Mouse (Mus musculus) intestine, postnatal 0 days (tissue): ENCODE data around the gene Zrsr1. TPM values are rescaled to one million over a fixed set of nuclear protein-coding genes. Genes with fewer than 3 reads are reported as not detected.
A peak's percentile ranks its signal among the peaks of the same experiment; 100 is the strongest.

Experiments
- ATAC-seq: fragments of 200-750 bp; cut with Nextera tagmentation; 2 replicates; pipeline ENCODE4 v1.8.0; 2017; ENCODE audit warnings: mild to moderate bottlenecking, moderate TSS enrichment, moderate library complexity
- H3K27ac ChIP-seq: fragments of 300-500 bp; sonication (generic); 2 replicates; pipeline ENCODE4 v1.5.1; 2014; ENCODE audit warnings: mild to moderate bottlenecking, low read depth, low read length, moderate library complexity
- H3K27me3 ChIP-seq: fragments of 300-500 bp; sonication (generic); replicated peaks from 2 replicates; pipeline ENCODE4 v1.6.1; 2014; ENCODE audit warnings: low read length, mixed read lengths; ENCODE audit not compliant: control insufficient read depth, insufficient read depth
- H3K36me3 ChIP-seq: fragments of 300-500 bp; sonication (generic); 2 replicates; pipeline ENCODE4 v1.6.1; 2014; ENCODE audit warnings: mild to moderate bottlenecking, moderate library complexity; ENCODE audit not compliant: control insufficient read depth, insufficient read depth
- H3K4me1 ChIP-seq: fragments of 300-500 bp; sonication (generic); replicated peaks from 2 replicates; pipeline ENCODE4 v1.6.1; 2014; ENCODE audit warnings: antibody characterized with exemption, low read length, mixed read lengths; ENCODE audit not compliant: control insufficient read depth, insufficient read depth
- H3K4me2 ChIP-seq: fragments of 300-500 bp; sonication (generic); replicated peaks from 2 replicates; pipeline ENCODE4 v1.6.1; 2014; ENCODE audit warnings: low read depth, mild to moderate bottlenecking, moderate library complexity
- H3K4me3 ChIP-seq: fragments of 300-500 bp; sonication (generic); 2 replicates; pipeline ENCODE4 v1.5.1; 2014; ENCODE audit warnings: low read depth, low read length
- H3K9ac ChIP-seq: fragments of 300-500 bp; sonication (generic); 2 replicates; pipeline ENCODE4 v1.6.1; 2014; ENCODE audit warnings: mild to moderate bottlenecking, low read depth, low read length
- H3K9me3 ChIP-seq: fragments of 300-500 bp; sonication (generic); 2 replicates; pipeline ENCODE4 v1.6.1; 2016; ENCODE audit warnings: mixed run types; ENCODE audit not compliant: control insufficient read depth
- CTCF ChIP-seq: sonication (generic); IDR thresholded peaks from 2 replicates; pipeline ENCODE4 v1.5.1; 2016; ENCODE audit warnings: low read depth, mild to moderate bottlenecking, control low read depth, antibody characterized with exemption, moderate library complexity
- whole genome bisulfite sequencing: fragments of 180-500 bp; shearing (Covaris S2); extraction: QIAGEN DNeasy Blood & Tissue Kit; methylation state at CpG from one replicate; pipeline ENCODE4 v1.1.7; 2014; 5-methylcytosine and 5-hydroxymethylcytosine counted together
- polyA plus RNA-seq: library from polyadenylated mRNA; unstranded; fragments of >200 nt; fragmentation: Nextera tagmentation; extraction: Ambion mirVana; gene quantifications from 2 replicates; pipeline ENCODE4 v1.2.1, GENCODE M21; 2015

Gene Zrsr1
- 2.0 and 2.3 TPM in 2 replicates for polyA plus RNA-seq

GRCm38 (mm10) chr11:22971835-22972709, at the start of gene Zrsr1:
Gene Zrsr1 (plus strand): TSS chr11:22972005.
- H3K9ac ChIP-seq: peak within 1 kb of the TSS; percentile 52
- H3K36me3 ChIP-seq: 0 out of 2 replicates have a peak, but pooled peaks cover 5% of the 10 kb centered on the region
- peak within 1 kb of the TSS; percentile 75 for H3K27ac ChIP-seq
- peak within 1 kb of the TSS; percentile 86 for H3K4me2 ChIP-seq
- peak; percentile 73 for ATAC-seq
- H3K4me3 ChIP-seq: peak within 1 kb of the TSS; percentile 56
- 44% methylated on average over 56 of the region's 56 CpGs for WGBS
- 0 out of 2 replicates have a peak, but pooled peaks have one; percentile 22 for TF ChIP-seq CTCF
- no peaks in the 10 kb centered on the region for H3K27me3 ChIP-seq
- no peaks in the 10 kb centered on the region for H3K9me3 ChIP-seq
- H3K4me1 ChIP-seq: no peaks in the 10 kb centered on the region

GRCm38 (mm10) chr11:22922546-22922945, 49.3 kb upstream of the Zrsr1 start:
- H3K9me3 ChIP-seq: no peaks in the 10 kb centered on the region
- no peaks in the 10 kb centered on the region for H3K27me3 ChIP-seq
- no peak overlapping the region for H3K9ac ChIP-seq
- H3K4me3 ChIP-seq: no peak overlapping the region
- H3K27ac ChIP-seq: no peak overlapping the region
- no peak for ATAC-seq
- TF ChIP-seq CTCF: no peak
- H3K4me2 ChIP-seq: no peak overlapping the region
- 70% methylated on average over 2 of the region's 2 CpGs for WGBS
- H3K36me3 ChIP-seq: no peaks in the 10 kb centered on the region
- H3K4me1 ChIP-seq: no peaks in the 10 kb centered on the region

GRCm38 (mm10) chr11:22923606-22924005, 48.2 kb upstream of the Zrsr1 start:
- H3K27ac ChIP-seq: no peak overlapping the region
- no peak overlapping the region for H3K4me2 ChIP-seq
- no peaks in the 10 kb centered on the region for H3K4me1 ChIP-seq
- ATAC-seq: no peak
- no peaks in the 10 kb centered on the region for H3K27me3 ChIP-seq
- WGBS: 90% methylated on average over 2 of the region's 2 CpGs
- TF ChIP-seq CTCF: no peak
- no peaks in the 10 kb centered on the region for H3K36me3 ChIP-seq
- no peaks in the 10 kb centered on the region for H3K9me3 ChIP-seq
- H3K9ac ChIP-seq: no peak overlapping the region
- H3K4me3 ChIP-seq: no peak overlapping the region

GRCm38 (mm10) chr11:22928586-22929169, 43.1 kb upstream of the Zrsr1 start:
- H3K4me2 ChIP-seq: no peak overlapping the region

GRCm38 (mm10) chr11:22930129-22930528, 41.7 kb upstream of the Zrsr1 start:
- Histone ChIP-seq H3K4me1 (no peaks in the 10 kb centered on the region), H3K27me3 (no peaks in the 10 kb centered on the region), H3K9me3 (no peaks in the 10 kb centered on the region), H3K27ac (no peak overlapping the region), H3K36me3 (no peaks in the 10 kb centered on the region), H3K9ac (no peak overlapping the region), H3K4me3 (no peak overlapping the region), H3K4me2 (no peak overlapping the region)
- WGBS: 71% methylated on average over 2 of the region's 2 CpGs
- no peak for TF ChIP-seq CTCF
- ATAC-seq: no peak

More at GRCm38 (mm10) chr11:22928586-22929169, 43.1 kb upstream of the Zrsr1 start:
- Histone ChIP-seq H3K9ac (no peak overlapping the region), H3K36me3 (no peaks in the 10 kb centered on the region), H3K27ac (no peak overlapping the region), H3K4me3 (no peak overlapping the region), H3K9me3 (no peaks in the 10 kb centered on the region), H3K4me1 (no peaks in the 10 kb centered on the region), H3K27me3 (no peaks in the 10 kb centered on the region)
- no peak for ATAC-seq
- 73% methylated on average over 8 of the region's 8 CpGs for WGBS
- no peak for TF ChIP-seq CTCF

- H3K4me1 ChIP-seq: no peaks in the 10 kb centered on the region
- H3K27ac ChIP-seq: no peak overlapping the region
- H3K9ac ChIP-seq: no peak overlapping the region
- no peak for ATAC-seq
- H3K4me3 ChIP-seq: no peak overlapping the region
- H3K4me2 ChIP-seq: no peak overlapping the region
- WGBS: 89% methylated on average over 2 of the region's 2 CpGs
- H3K36me3 ChIP-seq: no peaks in the 10 kb centered on the region
- H3K9me3 ChIP-seq: no peaks in the 10 kb centered on the region
- no peak for TF ChIP-seq CTCF
- no peaks in the 10 kb centered on the region for H3K27me3 ChIP-seq
Measured at GRCm38 (mm10) chr11:22931320-22931905, 40.4 kb upstream of the Zrsr1 start.
